Mouse (Mus musculus) thymus, postnatal 0 days (tissue): ENCODE data around the gene Gfi1b. TPM values are rescaled to one million over a fixed set of nuclear protein-coding genes. Genes with fewer than 3 reads are reported as not detected.

Experiments used
- microRNA-seq: library from miRNA; unstranded; fragments of <30 nt; microRNA quantifications from one replicate; pipeline ENCODE4, GENCODE M21; 2016; ENCODE audit warnings: borderline number of aligned reads
- polyA plus RNA-seq: library from polyadenylated mRNA; unstranded; fragments of >200 nt; fragmentation: Nextera tagmentation; extraction: Ambion mirVana; gene quantifications from 2 replicates; pipeline ENCODE4 v1.2.1, GENCODE M21; 2015

The Gfi1b gene
- polyA plus RNA-seq, 1 experiment from 2014 or later: 1.1 TPM

Small RNA genes within 50 kb of the gene (microRNA-seq; reads per million reads assigned to microRNA genes)
- gene Gm22824: not detected

Other genes with a start within 250 kb of the Gfi1b start
- gene Ppp1r26, start 175.2 kb downstream of the Gfi1b start, polyA plus RNA-seq: 0.16 and 0.24 TPM in 2 replicates
- gene 1700007K13Rik, start 155.7 kb downstream of the Gfi1b start, polyA plus RNA-seq: 0.57 and 1.3 TPM in 2 replicates
- gene Mrps2, start 153.9 kb downstream of the Gfi1b start, polyA plus RNA-seq: 34.4 and 39.5 TPM in 2 replicates
- gene Gbgt1, start 125.1 kb downstream of the Gfi1b start, polyA plus RNA-seq: 0.35 and 0.88 TPM in 2 replicates
- 2.6 and 3.6 TPM in 2 replicates for gene Gm10134, start 115.9 kb downstream of the Gfi1b start, polyA plus RNA-seq
- 13.3 and 15.7 TPM in 2 replicates for gene Ralgds, start 108.9 kb downstream of the Gfi1b start, polyA plus RNA-seq
- 0.44 and 0.50 TPM in 2 replicates for gene Cel, start 58.6 kb downstream of the Gfi1b start, polyA plus RNA-seq
- 18.8 and 20.7 TPM in 2 replicates for gene Gtf3c5, start 38.2 kb downstream of the Gfi1b start, polyA plus RNA-seq
- 8.0 and 10.8 TPM in 2 replicates for gene Tsc1, start 19.2 kb upstream of the Gfi1b start, polyA plus RNA-seq
- 1.9 and 3.2 TPM in 2 replicates for gene Spaca9, start 77.7 kb upstream of the Gfi1b start, polyA plus RNA-seq
- 0.90 and 1.0 TPM in 2 replicates for gene Ak8, start 78.2 kb upstream of the Gfi1b start, polyA plus RNA-seq
- gene Gtf3c4, start 218.4 kb upstream of the Gfi1b start, polyA plus RNA-seq: 7.0 and 7.8 TPM in 2 replicates
- 15.7 and 17.5 TPM in 2 replicates for gene Ddx31, start 218.4 kb upstream of the Gfi1b start, polyA plus RNA-seq